Mouse (Mus musculus) kidney, embryonic 15.5 days (tissue): ENCODE measurements at regions not wholly inside any gene's neighbourhood (a gene's known extent, or its start where the extent isn't known, plus 50 kb on each side); places are given as distances from the start of the nearest gene placed in this dataset.

Experiments used
- ATAC-seq: fragments of 200-750 bp; cut with Nextera tagmentation; replicated peaks from 2 replicates; pipeline ENCODE4 v1.8.0; 2017; ENCODE audit warnings: moderate TSS enrichment; ENCODE audit not compliant: low FRiP score
- H3K27ac ChIP-seq: fragments of 300-500 bp; sonication (generic); 2 replicates; pipeline ENCODE4 v1.5.1; 2015; ENCODE audit warnings: mild to moderate bottlenecking, inconsistent platforms
- H3K27me3 ChIP-seq: fragments of 300-500 bp; sonication (generic); 2 replicates; pipeline ENCODE4 v1.6.1; 2015; ENCODE audit warnings: inconsistent platforms
- H3K36me3 ChIP-seq: fragments of 300-500 bp; sonication (generic); 2 replicates; pipeline ENCODE4 v1.6.1; 2015; ENCODE audit warnings: inconsistent platforms
- H3K4me1 ChIP-seq: fragments of 300-500 bp; sonication (generic); 2 replicates; pipeline ENCODE4 v1.6.1; 2015; ENCODE audit warnings: inconsistent platforms
- H3K4me2 ChIP-seq: fragments of 300-500 bp; sonication (generic); 2 replicates; pipeline ENCODE4 v1.6.1; 2015; ENCODE audit warnings: moderate library complexity, mild to moderate bottlenecking, inconsistent platforms
- H3K4me3 ChIP-seq: fragments of 300-500 bp; sonication (generic); replicated peaks from 2 replicates; pipeline ENCODE4 v1.5.1; 2015; ENCODE audit warnings: mild to moderate bottlenecking, inconsistent platforms
- H3K9ac ChIP-seq: fragments of 300-500 bp; sonication (generic); 2 replicates; pipeline ENCODE4 v1.6.1; 2015; ENCODE audit warnings: mild to moderate bottlenecking, inconsistent platforms
- H3K9me3 ChIP-seq: fragments of 300-500 bp; sonication (generic); replicated peaks from 2 replicates; pipeline ENCODE4 v1.6.1; 2016; ENCODE audit warnings: inconsistent platforms
- WGBS: fragments of 180-500 bp; shearing (Covaris S2); methylation state at CpG from one replicate; pipeline ENCODE4 v1.1.7; 2015; ENCODE audit warnings: mixed read lengths; 5-methylcytosine and 5-hydroxymethylcytosine counted together

DNA sequence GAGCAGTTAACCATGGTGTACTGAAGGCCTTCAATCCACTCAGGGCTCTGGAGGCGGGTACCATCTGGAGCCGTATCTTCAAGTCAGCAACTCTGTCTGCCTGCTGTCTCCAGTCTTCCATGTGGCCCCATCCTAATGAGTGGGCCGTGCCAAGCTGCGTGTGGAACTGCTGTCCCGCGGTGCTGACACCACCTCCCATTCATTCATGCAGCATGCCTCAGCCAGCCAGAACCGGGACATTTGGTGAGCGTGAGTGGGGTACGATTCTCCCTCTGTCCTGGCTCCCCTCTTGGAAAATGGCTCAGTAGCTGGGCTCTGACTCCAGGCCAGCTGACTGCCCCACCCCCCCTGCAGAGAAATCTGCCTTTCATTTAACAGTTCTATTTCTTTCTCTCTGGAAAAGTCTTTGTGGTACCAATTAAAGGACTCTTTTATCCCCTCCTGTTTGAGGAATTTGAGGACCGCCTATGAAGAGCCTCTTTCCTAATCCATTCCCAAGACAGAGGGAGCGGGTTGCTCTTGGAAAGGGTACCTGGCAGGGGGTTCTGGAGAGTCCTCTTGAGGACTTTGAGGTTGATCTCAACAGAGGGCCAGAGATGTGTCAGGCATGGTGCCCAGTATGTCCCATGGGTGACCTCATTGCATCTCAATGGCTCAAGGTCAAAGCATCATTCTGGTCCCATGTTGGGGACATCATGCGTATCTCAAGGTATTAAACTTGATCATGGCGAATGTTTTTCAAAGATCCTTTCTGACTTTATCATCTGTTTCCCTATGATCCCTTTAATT, 55.5 kb upstream of the Brd7 start:
- no peaks in the 10 kb centered on the region for H3K36me3 ChIP-seq
- no peak overlapping the region for H3K4me2 ChIP-seq
- no peaks in the 10 kb centered on the region for H3K9me3 ChIP-seq
- H3K27ac ChIP-seq, result no peak overlapping the region
- WGBS, result 60% methylated on average over 13 of the region's 13 CpGs
- H3K9ac ChIP-seq, result no peak overlapping the region
- H3K4me1 ChIP-seq, result no peaks in the 10 kb centered on the region
- ATAC-seq, result no peak
- H3K27me3 ChIP-seq, result no peaks in the 10 kb centered on the region
- H3K4me3 ChIP-seq, result no peak overlapping the region

DNA sequence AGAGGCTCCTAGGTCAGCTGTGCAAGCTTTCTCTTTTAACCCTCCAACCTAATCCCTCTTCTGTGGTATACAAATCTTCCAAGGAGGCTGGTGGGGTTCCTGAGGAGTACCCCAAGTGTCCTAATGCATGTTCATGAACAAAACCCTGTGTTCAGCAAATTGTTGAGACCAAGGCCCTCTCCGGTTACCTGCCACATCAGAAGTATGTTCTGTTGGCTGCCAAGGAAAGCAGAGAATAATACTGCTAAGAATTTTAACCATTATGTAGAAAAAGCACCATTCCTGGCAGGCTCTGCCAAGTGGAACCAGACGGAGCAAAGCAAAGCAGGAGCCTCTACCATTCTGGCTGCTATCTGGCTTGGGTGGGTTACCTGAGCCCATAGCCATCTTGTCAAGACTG, 61.3 kb upstream of the Brd7 start:
- no peaks in the 10 kb centered on the region for H3K36me3 ChIP-seq
- no peak overlapping the region for H3K4me3 ChIP-seq
- no peak for ATAC-seq
- no peaks in the 10 kb centered on the region for H3K27me3 ChIP-seq
- no peak overlapping the region for H3K9ac ChIP-seq
- H3K4me1 ChIP-seq, result no peaks in the 10 kb centered on the region
- 80% methylated on average over 2 of the region's 2 CpGs for WGBS
- H3K9me3 ChIP-seq, result no peaks in the 10 kb centered on the region
- no peak overlapping the region for H3K27ac ChIP-seq
- no peak overlapping the region for H3K4me2 ChIP-seq

- ATAC-seq, result no peak
These were observed 66.6 kb upstream of the Brd7 start for GRCm38 (mm10) chr8:88428560-88428959.

GRCm38 (mm10) chr8:88431389-88431788, 69.4 kb upstream of the Brd7 start:
- Histone ChIP-seq H3K4me3 (no peak overlapping the region), H3K9me3 (no peaks in the 10 kb centered on the region), H3K27me3 (no peaks in the 10 kb centered on the region), H3K27ac (no peak overlapping the region), H3K4me1 (peaks cover 4% of the 10 kb centered on the region; the same call in 1 of the 2 replicates), H3K9ac (no peak overlapping the region), H3K36me3 (no peaks in the 10 kb centered on the region), H3K4me2 (no peak overlapping the region)
- 0 out of 2 replicates have a peak, but pooled peaks have one; percentile 15 for ATAC-seq
- WGBS, result 20% methylated on average over 6 of the region's 6 CpGs

More at GRCm38 (mm10) chr8:88428560-88428959, 66.6 kb upstream of the Brd7 start:
- H3K36me3 ChIP-seq, result no peaks in the 10 kb centered on the region
- no peak overlapping the region for H3K4me3 ChIP-seq
- H3K27me3 ChIP-seq, result no peaks in the 10 kb centered on the region
- no peak overlapping the region for H3K4me2 ChIP-seq
- peaks cover 4% of the 10 kb centered on the region; the same call in 1 of the 2 replicates for H3K4me1 ChIP-seq
- no peak overlapping the region for H3K27ac ChIP-seq
- no peaks in the 10 kb centered on the region for H3K9me3 ChIP-seq
- no peak overlapping the region for H3K9ac ChIP-seq
- 75% methylated on average over 5 of the region's 5 CpGs for WGBS

- WGBS, result 93% methylated on average over 2 of the region's 2 CpGs
- no peak overlapping the region for H3K4me3 ChIP-seq
- H3K36me3 ChIP-seq, result no peaks in the 10 kb centered on the region
- peaks cover 4% of the 10 kb centered on the region; the same call in 1 of the 2 replicates for H3K4me1 ChIP-seq
- no peak overlapping the region for H3K27ac ChIP-seq
- peaks cover 21% of the 10 kb centered on the region for H3K27me3 ChIP-seq
- H3K9ac ChIP-seq, result no peak overlapping the region
- H3K9me3 ChIP-seq, result no peaks in the 10 kb centered on the region
- H3K4me2 ChIP-seq, result no peak overlapping the region
- no peak for ATAC-seq
These were observed 73.7 kb upstream of the Brd7 start for GRCm38 (mm10) chr8:88435686-88436085.

GRCm38 (mm10) chr8:88440219-88440618, 78.2 kb upstream of the Brd7 start:
- no peak overlapping the region for H3K27ac ChIP-seq
- WGBS, result 62% methylated on average over 15 of the region's 15 CpGs
- no peak overlapping the region for H3K9ac ChIP-seq
- no peak overlapping the region for H3K4me3 ChIP-seq
- peaks cover 23% of the 10 kb centered on the region for H3K27me3 ChIP-seq
- H3K4me1 ChIP-seq, result no peaks in the 10 kb centered on the region
- no peaks in the 10 kb centered on the region for H3K36me3 ChIP-seq
- ATAC-seq, result no peak
- no peaks in the 10 kb centered on the region for H3K9me3 ChIP-seq
- H3K4me2 ChIP-seq, result no peak overlapping the region

DNA sequence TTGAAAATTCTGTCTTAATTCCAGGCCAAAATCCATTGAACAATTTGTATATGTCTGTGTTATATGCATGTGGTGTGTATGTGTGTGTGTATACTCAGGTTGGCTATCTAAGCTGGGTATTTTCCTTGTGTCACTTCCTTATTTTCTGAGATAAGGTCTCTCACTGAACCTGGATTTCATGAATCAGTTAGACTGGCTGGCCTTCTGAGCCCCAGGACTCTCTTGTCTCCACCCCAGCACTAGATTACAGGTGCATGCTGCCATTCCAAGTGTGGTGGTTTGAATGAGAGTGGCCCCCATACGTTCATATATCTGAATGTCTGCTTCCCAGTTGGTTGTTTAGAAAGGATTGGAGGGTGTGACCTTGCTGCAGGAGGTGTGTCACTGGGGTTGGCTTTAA, 77.8 kb upstream of the Nkd1 start:
- no peaks in the 10 kb centered on the region for H3K36me3 ChIP-seq
- no peak overlapping the region for H3K9ac ChIP-seq
- 44% methylated on average over 1 of the region's 1 CpGs for WGBS
- H3K27me3 ChIP-seq, result peaks cover 8% of the 10 kb centered on the region; the same call in 1 of the 2 replicates
- no peak for ATAC-seq
- H3K27ac ChIP-seq, result no peak overlapping the region
- peaks cover 5% of the 10 kb centered on the region; the same call in 1 of the 2 replicates for H3K4me1 ChIP-seq
- H3K9me3 ChIP-seq, result no peaks in the 10 kb centered on the region
- H3K4me3 ChIP-seq, result no peak overlapping the region
- no peak overlapping the region for H3K4me2 ChIP-seq

DNA sequence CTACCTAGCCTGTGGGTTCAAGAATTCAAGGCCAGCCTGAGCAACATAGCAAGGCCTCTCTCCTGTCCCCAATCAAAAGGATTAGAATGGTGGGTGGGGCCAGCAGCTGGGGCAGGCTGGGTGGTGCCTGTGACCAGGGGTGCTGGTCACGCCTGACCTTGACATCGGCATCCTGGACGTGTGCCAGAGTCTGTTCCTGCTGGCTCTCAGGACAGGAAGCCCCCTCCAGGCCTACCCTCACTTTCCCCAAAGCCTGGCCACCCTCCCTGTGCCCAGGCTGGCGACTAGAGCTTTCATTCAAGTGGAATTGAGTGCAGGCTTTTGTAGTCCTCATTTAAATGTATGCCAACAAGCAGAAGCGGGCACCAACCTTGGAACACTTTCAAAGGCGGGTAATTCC, 73.7 kb upstream of the Nkd1 start:
- no peak for ATAC-seq
- 65% methylated on average over 6 of the region's 6 CpGs for WGBS
- Histone ChIP-seq H3K36me3 (no peaks in the 10 kb centered on the region), H3K4me1 (peaks cover 24% of the 10 kb centered on the region), H3K27ac (no peak overlapping the region), H3K9ac (no peak overlapping the region), H3K4me3 (no peak overlapping the region), H3K27me3 (peaks cover 39% of the 10 kb centered on the region), H3K4me2 (no peak overlapping the region), H3K9me3 (no peaks in the 10 kb centered on the region)

DNA sequence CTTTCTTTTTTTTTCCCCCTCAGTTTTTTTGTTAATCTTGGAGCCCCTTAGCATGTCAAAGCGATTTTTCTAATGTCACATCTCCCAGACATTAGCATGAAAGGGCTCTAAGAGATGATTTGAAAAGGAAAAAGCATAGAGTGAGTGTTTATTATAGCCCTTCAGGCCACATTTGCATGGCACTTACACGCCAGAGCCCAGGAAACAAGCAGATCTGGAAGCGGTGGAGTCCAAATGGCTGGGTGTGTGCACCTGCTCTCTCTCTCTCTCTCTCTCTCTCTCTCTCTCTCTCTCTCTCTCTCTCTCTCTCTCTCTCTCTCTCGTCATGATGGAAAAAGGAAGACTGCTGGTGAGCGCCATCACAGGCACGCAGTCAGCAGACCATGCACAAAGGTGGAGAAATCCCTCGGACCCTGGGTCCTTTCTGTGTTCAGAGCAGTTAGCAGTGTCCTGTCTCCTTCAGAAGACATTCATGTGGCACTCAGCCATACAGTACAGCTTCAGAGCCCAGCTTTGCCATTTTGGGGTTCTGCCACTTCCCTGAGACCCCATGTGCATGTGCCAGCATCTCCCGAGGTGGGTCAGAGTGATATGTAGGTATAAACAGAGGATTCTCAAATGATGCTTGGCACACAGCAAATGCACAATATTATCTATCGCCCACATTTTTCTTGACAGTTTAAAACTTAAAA, 73.2 kb upstream of the Nkd1 start:
- no peak overlapping the region for H3K4me2 ChIP-seq
- H3K27ac ChIP-seq, result no peak overlapping the region
- H3K4me1 ChIP-seq, result peaks cover 24% of the 10 kb centered on the region
- H3K36me3 ChIP-seq, result no peaks in the 10 kb centered on the region
- ATAC-seq, result no peak
- no peak overlapping the region for H3K9ac ChIP-seq
- H3K27me3 ChIP-seq, result peaks cover 45% of the 10 kb centered on the region
- H3K9me3 ChIP-seq, result no peaks in the 10 kb centered on the region
- WGBS, result 84% methylated on average over 8 of the region's 9 CpGs
- H3K4me3 ChIP-seq, result no peak overlapping the region

- Histone ChIP-seq H3K4me3 (no peak overlapping the region), H3K9me3 (no peaks in the 10 kb centered on the region), H3K27me3 (peaks cover 55% of the 10 kb centered on the region), H3K36me3 (no peaks in the 10 kb centered on the region), H3K4me1 (peaks cover 28% of the 10 kb centered on the region), H3K27ac (no peak overlapping the region), H3K9ac (no peak overlapping the region), H3K4me2 (no peak overlapping the region)
- no peak for ATAC-seq
- 86% methylated on average over 9 of the region's 9 CpGs for WGBS
These were observed 72.2 kb upstream of the Nkd1 start for GRCm38 (mm10) chr8:88449001-88449400.

- no peak for ATAC-seq
- no peak overlapping the region for H3K9ac ChIP-seq
- H3K27me3 ChIP-seq, result peaks cover 58% of the 10 kb centered on the region
These were observed 71.6 kb upstream of the Nkd1 start for GRCm38 (mm10) chr8:88449534-88449933.

GRCm38 (mm10) chr8:88450864-88451657, 70.1 kb upstream of the Nkd1 start:
- peaks cover 72% of the 10 kb centered on the region for H3K27me3 ChIP-seq
- ATAC-seq, result peak; percentile 23; the same call in 1 of the 2 replicates
- no peaks in the 10 kb centered on the region for H3K36me3 ChIP-seq
- H3K27ac ChIP-seq, result no peak overlapping the region
- H3K4me1 ChIP-seq, result peaks cover 46% of the 10 kb centered on the region
- peak overlapping the region; percentile 20 for H3K4me3 ChIP-seq
- peaks cover under 1% of the 10 kb centered on the region; the same call in 1 of the 2 replicates for H3K9me3 ChIP-seq
- 5% methylated on average over 26 of the region's 26 CpGs for WGBS
- peak overlapping the region; percentile 50 for H3K4me2 ChIP-seq
- 0 out of 2 replicates have a peak overlapping the region, but pooled peaks have one; percentile 19 for H3K9ac ChIP-seq

More at GRCm38 (mm10) chr8:88449534-88449933, 71.6 kb upstream of the Nkd1 start:
- Histone ChIP-seq H3K4me2 (no peak overlapping the region), H3K36me3 (no peaks in the 10 kb centered on the region), H3K4me1 (peaks cover 34% of the 10 kb centered on the region), H3K27ac (no peak overlapping the region), H3K4me3 (no peak overlapping the region), H3K9me3 (no peaks in the 10 kb centered on the region)
- 58% methylated on average over 5 of the region's 5 CpGs for WGBS
